Mouse (Mus musculus): ENCODE data around the gene Olfr52.
"Not testable (repeated sequence)": the region's sequence is repeated elsewhere in the genome, so short reads cannot be mapped to it uniquely, and the experiment has no call there.

The Olfr52 gene

GRCm38 (mm10) chr2:86185583-86185982 lies at the start of gene Olfr52:
Olfr52 (minus strand) TSS chr2:86185683.
- DNase-seq (ENCODE audit: extremely low read depth, low read depth, low spot score) = no peak

DNA sequence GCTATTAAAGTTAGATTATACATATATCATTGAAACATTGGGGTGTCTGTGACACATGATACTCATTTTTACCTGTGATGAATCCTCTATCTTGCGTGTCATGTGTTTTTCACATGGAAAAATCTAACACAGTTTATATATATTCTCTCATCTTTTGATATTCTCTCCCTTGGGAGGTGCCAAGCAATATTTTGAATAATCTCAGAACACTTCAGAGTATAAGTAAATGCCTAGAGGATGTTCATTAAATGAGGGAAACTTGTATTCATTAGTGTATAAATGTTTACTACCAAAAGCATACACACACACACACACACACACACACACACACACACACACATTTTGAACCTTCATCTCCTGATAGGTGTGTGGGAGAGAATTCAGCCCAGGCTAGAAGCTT lies 45.8 kb upstream of the Olfr52 start, which contains the start of gene Olfr1047:
Gene Olfr1047, minus strand, starts transcription at position 101 of the 400 bp plus-strand sequence.
- DNase-seq (ENCODE audit: extremely low read depth, low read depth, low spot score) = no peak

GRCm38 (mm10) chr2:86219214-86219613 lies 33.7 kb upstream of the Olfr52 start, which contains the start of gene Olfr1046:
Olfr1046 (minus strand) TSS chr2:86219314.
- DNase-seq (ENCODE audit: extremely low read depth, low read depth, low spot score) = no peak

DNA sequence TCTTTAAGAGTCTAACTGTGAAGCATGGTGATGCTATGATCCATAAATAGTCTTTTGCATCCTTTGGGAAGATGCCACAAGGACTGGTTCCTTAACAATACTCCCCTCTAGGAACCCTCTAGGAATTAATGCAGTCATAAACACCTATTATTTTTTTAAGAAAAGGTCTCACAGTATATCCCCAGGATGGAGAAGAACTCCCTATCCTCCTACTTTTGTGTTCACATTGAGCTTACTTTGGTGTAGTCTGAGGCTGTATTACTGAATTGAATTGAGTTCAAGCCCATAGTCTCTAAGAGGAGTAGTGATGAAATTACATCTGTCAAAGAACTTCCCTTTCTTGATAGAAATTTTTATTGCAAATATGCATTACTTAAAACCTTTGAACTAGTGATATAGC lies 17.4 kb upstream of the Olfr52 start, which contains the start of gene Olfr1045:
Gene Olfr1045, minus strand, starts transcription at position 101 of the 400 bp plus-strand sequence.
- DNase-seq (ENCODE audit: extremely low read depth, low read depth, low spot score) = no peak

DNA sequence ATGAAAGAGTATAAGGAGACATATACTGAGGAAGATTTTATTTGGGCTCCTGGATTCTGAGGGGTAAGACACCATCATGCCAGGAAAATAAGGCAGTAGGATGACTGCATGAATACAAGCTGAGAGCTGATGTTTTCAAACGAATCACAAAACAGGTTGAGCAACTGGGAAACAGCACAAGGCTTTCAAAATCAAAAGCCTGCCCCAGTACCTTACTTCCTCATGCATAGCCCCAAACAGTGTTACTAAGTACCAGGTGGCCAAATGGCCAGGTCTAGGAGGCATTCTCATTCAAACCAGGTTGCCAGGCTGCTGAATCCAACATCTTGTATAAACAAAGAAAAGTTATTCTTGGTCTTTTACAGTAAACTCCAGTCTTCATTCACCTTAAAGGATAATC lies 10.4 kb upstream of the Olfr52 start:
- DNase-seq (ENCODE audit: extremely low read depth, low read depth, low spot score) = no peak

GRCm38 (mm10) chr2:86179950-86180349 lies 5.5 kb downstream of the Olfr52 start:
- DNase-seq (ENCODE audit: extremely low read depth, low read depth, low spot score) = no peak

DNA sequence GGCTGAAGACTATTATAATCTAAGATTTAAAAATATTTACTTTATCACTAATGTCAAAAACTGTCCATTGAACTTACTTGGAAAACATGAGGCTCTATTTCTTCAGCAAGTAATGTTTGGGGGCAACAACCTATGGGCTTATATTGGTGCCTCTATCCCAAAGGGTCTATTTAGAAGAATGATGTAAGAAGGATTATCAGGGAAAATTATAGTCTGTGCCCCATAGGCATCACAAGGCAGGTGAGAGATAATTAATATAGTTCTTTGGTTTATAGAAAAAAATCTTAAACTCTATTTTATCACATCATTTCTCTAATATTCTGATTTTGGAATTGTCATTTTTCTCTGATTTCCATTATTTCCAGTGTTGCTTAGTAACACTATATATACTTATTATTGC lies 7.8 kb downstream of the Olfr52 start, which contains the start of gene Olfr1044:
Gene Olfr1044, minus strand, starts transcription at position 101 of the 400 bp plus-strand sequence.
- no peak for DNase-seq (ENCODE audit: extremely low read depth, low read depth, low spot score)

- DNase-seq (ENCODE audit: extremely low read depth, low read depth, low spot score) = not testable (repeated sequence)
Observed at GRCm38 (mm10) chr2:86175422-86175821, 10.1 kb downstream of the Olfr52 start.

GRCm38 (mm10) chr2:86167422-86167821 lies 18.1 kb downstream of the Olfr52 start, which contains the start of gene Olfr1043:
Olfr1043 (minus strand) TSS chr2:86167522.
- DNase-seq (ENCODE audit: extremely low read depth, low read depth, low spot score) = no peak

- DNase-seq (ENCODE audit: extremely low read depth, low read depth, low spot score) = no peak
Observed at GRCm38 (mm10) chr2:86161738-86162137, 23.7 kb downstream of the Olfr52 start, which contains the start of gene Olfr1042. Olfr1042 (minus strand) TSS chr2:86161838.

- no peak for DNase-seq (ENCODE audit: extremely low read depth, low read depth, low spot score)
Observed at GRCm38 (mm10) chr2:86146632-86147031, 38.9 kb downstream of the Olfr52 start, which contains the start of gene Olfr1040. Olfr1040 (minus strand) TSS chr2:86146732.

GRCm38 (mm10) chr2:86135828-86136227 lies 49.7 kb downstream of the Olfr52 start, which contains the start of gene Olfr1039:
Olfr1039 (minus strand) TSS chr2:86135928.
- no peak for DNase-seq (ENCODE audit: extremely low read depth, low read depth, low spot score)
